9 mouse cellular contexts compared by ENCODE assay signal in genomic region chr13:28721548-28721981, GRCm38 (mm10).
A peak's percentile ranks its signal among the peaks of the same experiment; 100 is the strongest.
DNase-seq lines count a peak whose midpoint lies in the region; ATAC-seq and TF ChIP-seq lines count a peak whose summit lies in the region.
"Had no signal": no experiment of that assay in that cellular context is flagged by ENCODE, and none has a peak within 500 bp of the region (broad histone marks: within the 10 kb centered on the region; RNA-seq: fewer than 3 reads in every experiment).

No protein-coding gene starts in this region.

- no peak; the same call in 1 of the 2 replicates for ATAC-seq in cerebellum, adult (ENCODE audit: insufficient number of reproducible peaks, low FRiP score, low TSS enrichment)
- ATAC-seq in lung, embryonic 15.5 days (ENCODE audit: borderline replicate concordance, extremely low read depth, low FRiP score, low TSS enrichment): no peak
- no peak for ATAC-seq in forebrain, embryonic 14.5 days
- no peak for ATAC-seq in midbrain, embryonic 12.5 days (ENCODE audit: low FRiP score, low read depth)
- no peak for ATAC-seq in frontal cortex, adult (ENCODE audit: low TSS enrichment)

- 24% methylated on average over 11 of the region's 11 CpGs for WGBS in cerebellum, adult 2 months
- 52% methylated on average over 11 of the region's 11 CpGs for WGBS in lung, embryonic 15.5 days
- WGBS in forebrain, embryonic 14.5 days: 24% methylated on average over 11 of the region's 11 CpGs
- WGBS in midbrain, embryonic 12.5 days: 31% methylated on average over 11 of the region's 11 CpGs

- H3K4me3 ChIP-seq in cerebellum, adult 2 months (replicated peaks; ENCODE audit: insufficient read depth, low read depth, low read length): no peak overlapping the region
- H3K4me3 ChIP-seq in lung, embryonic 15.5 days: no peak overlapping the region
- H3K4me3 ChIP-seq in forebrain, embryonic 14.5 days (ENCODE audit: low read depth, low read length): no peak overlapping the region
- H3K4me3 ChIP-seq in midbrain, embryonic 12.5 days: no peak overlapping the region
- H3K4me3 ChIP-seq: megakaryocyte, embryonic 14.5 days had no signal

- H3K36me3 ChIP-seq in lung, embryonic 15.5 days: no peaks in the 10 kb centered on the region
- H3K36me3 ChIP-seq in forebrain, embryonic 14.5 days (ENCODE audit: control insufficient read depth, insufficient read depth, low read length): no peaks in the 10 kb centered on the region
- no peaks in the 10 kb centered on the region for H3K36me3 ChIP-seq in midbrain, embryonic 12.5 days

- TF ChIP-seq POLR2A in cerebellum, adult 2 months (IDR thresholded peaks at IDR 0.05; ENCODE audit: borderline replicate concordance, insufficient read depth, low read length): no peak

- no peak overlapping the region for H3K9ac ChIP-seq in lung, embryonic 15.5 days
- H3K9ac ChIP-seq in forebrain, embryonic 14.5 days (ENCODE audit: low read length): peak overlapping the region; percentile 40
- H3K9ac ChIP-seq in midbrain, embryonic 12.5 days (replicated peaks): peak overlapping the region; percentile 3; the same call in 1 of the 2 replicates

- TF ChIP-seq CTCF in cerebellum, adult 2 months (IDR thresholded peaks at IDR 0.05; ENCODE audit: borderline replicate concordance, insufficient read depth, low read depth, low read length): no peak

- H3K4me1 ChIP-seq in cerebellum, adult 2 months (ENCODE audit: control insufficient read depth, insufficient read depth, low read length): peaks cover 4% of the 10 kb centered on the region
- H3K4me1 ChIP-seq in lung, embryonic 15.5 days: peaks cover 43% of the 10 kb centered on the region
- H3K4me1 ChIP-seq in forebrain, embryonic 14.5 days (ENCODE audit: control insufficient read depth, insufficient read depth, low read length): peaks cover 57% of the 10 kb centered on the region
- H3K4me1 ChIP-seq in midbrain, embryonic 12.5 days: peaks cover 59% of the 10 kb centered on the region

- H3K27ac ChIP-seq in cerebellum, adult 2 months (ENCODE audit: insufficient read depth, low read length): no peak overlapping the region
- H3K27ac ChIP-seq in lung, embryonic 15.5 days: 0 out of 2 replicates have a peak overlapping the region, but pooled peaks have one; percentile 9
- H3K27ac ChIP-seq in forebrain, embryonic 14.5 days (ENCODE audit: low read depth, low read length): peak overlapping the region; percentile 61
- H3K27ac ChIP-seq in midbrain, embryonic 12.5 days (replicated peaks): peak overlapping the region; percentile 85

- H3K4me2 ChIP-seq in lung, embryonic 15.5 days: no peak overlapping the region
- peak overlapping the region; percentile 38 for H3K4me2 ChIP-seq in forebrain, embryonic 14.5 days (ENCODE audit: low read length)
- H3K4me2 ChIP-seq in midbrain, embryonic 12.5 days (replicated peaks): peak overlapping the region; percentile 34

- no peaks in the 10 kb centered on the region for H3K27me3 ChIP-seq in cerebellum, adult 2 months (ENCODE audit: control insufficient read depth, insufficient read depth, low read length)
- no peaks in the 10 kb centered on the region for H3K27me3 ChIP-seq in lung, embryonic 15.5 days
- H3K27me3 ChIP-seq in forebrain, embryonic 14.5 days (replicated peaks; ENCODE audit: control insufficient read depth, insufficient read depth, low read length): no peaks in the 10 kb centered on the region
- no peaks in the 10 kb centered on the region for H3K27me3 ChIP-seq in midbrain, embryonic 12.5 days
- H3K27me3 ChIP-seq: megakaryocyte, embryonic 14.5 days had no signal

- no peaks in the 10 kb centered on the region for H3K9me3 ChIP-seq in lung, embryonic 15.5 days
- no peaks in the 10 kb centered on the region for H3K9me3 ChIP-seq in forebrain, embryonic 14.5 days (replicated peaks; ENCODE audit: control insufficient read depth, low read length)
- no peaks in the 10 kb centered on the region for H3K9me3 ChIP-seq in midbrain, embryonic 12.5 days
- H3K9me3 ChIP-seq: megakaryocyte, embryonic 14.5 days had no signal

- DNase-seq in cerebellum, adult 2 months: peak; percentile 20 to 33
- DNase-seq in lung, postnatal 25 days (ENCODE audit: low spot score): no peak
- peak; percentile 62 for DNase-seq in forebrain, embryonic 14.5 days (ENCODE audit: low spot score)
- DNase-seq in left cerebral cortex, adult 11 months (ENCODE audit: low spot score): no peak

Comparison
In these comparisons a context has a peak if more than half of its experiments do, and no peak if none do; other contexts are left out.
1. DNase-seq: peak in cerebellum, adult 2 months (2 of 2) and forebrain, embryonic 14.5 days (single experiment); none in lung, postnatal 25 days (single experiment) and left cerebral cortex, adult 11 months (single experiment).